Mouse (Mus musculus): ENCODE results near the gene Cyb5d2. TPM values are rescaled to one million over a fixed set of nuclear protein-coding genes. Genes with fewer than 3 reads are reported as not detected.

The Cyb5d2 gene
- polyA plus RNA-seq, 1 experiment from 2014 or later, result 5.1 TPM

DNA sequence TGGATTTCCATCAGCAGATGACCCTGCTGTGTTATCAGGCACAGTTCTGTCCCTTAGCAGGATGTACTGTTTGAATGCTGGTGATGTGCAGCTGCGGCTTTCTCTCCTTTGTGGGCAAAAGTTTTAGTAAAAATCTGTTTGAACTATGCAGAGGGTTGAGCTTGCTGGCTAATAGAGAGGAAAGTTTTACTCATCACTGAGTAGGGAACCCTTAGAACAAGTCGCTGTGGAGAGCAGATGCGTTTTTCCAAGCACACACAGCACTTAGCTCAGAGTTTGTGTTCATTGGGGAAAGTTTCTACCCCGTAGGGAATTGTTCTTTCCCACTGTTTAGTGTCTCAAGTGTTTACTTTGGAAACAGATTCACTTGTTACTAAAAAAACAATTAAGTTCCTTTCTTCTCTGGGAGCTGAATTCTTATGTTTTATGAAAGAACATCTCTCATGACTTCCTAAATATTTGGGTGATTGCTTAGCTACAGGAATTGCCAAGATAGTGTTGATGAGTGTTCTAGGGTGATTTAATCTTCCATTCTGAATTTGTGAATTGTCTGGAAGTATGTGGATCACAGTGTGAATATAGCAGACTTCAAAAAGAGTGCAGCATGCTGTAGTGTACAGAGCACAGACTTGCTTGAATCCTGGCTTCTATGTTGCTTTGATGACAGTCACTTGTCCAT lies 61.0 kb downstream of the Cyb5d2 start:
- Histone ChIP-seq H3K9ac (ENCODE audit: low read length) (no peak overlapping the region), H3K27me3 (ENCODE audit: control insufficient read depth, insufficient read depth, low read length) (no peaks in the 10 kb centered on the region), H3K4me3 (replicated peaks; ENCODE audit: low read length) (no peak overlapping the region), H3K4me1 (ENCODE audit: control insufficient read depth, insufficient read depth, low read length) (no peaks in the 10 kb centered on the region), H3K4me2 (ENCODE audit: low read depth, low read length) (no peak overlapping the region), H3K27ac (ENCODE audit: low read length) (no peak overlapping the region), H3K36me3 (ENCODE audit: control insufficient read depth, insufficient read depth, low read length) (peaks cover 16% of the 10 kb centered on the region), H3K9me3 (replicated peaks; ENCODE audit: control insufficient read depth, low read length) (no peaks in the 10 kb centered on the region)
- WGBS, result 77% methylated on average over 4 of the region's 4 CpGs
- no peak for ATAC-seq (ENCODE audit: insufficient read depth, low FRiP score)

- WGBS, result 92% methylated on average over 3 of the region's 3 CpGs
- no peaks in the 10 kb centered on the region for H3K4me1 ChIP-seq (ENCODE audit: control insufficient read depth, insufficient read depth, low read length)
- no peak overlapping the region for H3K4me3 ChIP-seq (replicated peaks; ENCODE audit: low read length)
- ATAC-seq (ENCODE audit: insufficient read depth, low FRiP score), result no peak
- H3K9me3 ChIP-seq (replicated peaks; ENCODE audit: control insufficient read depth, low read length), result no peaks in the 10 kb centered on the region
- no peak overlapping the region for H3K9ac ChIP-seq (ENCODE audit: low read length)
- H3K27ac ChIP-seq (ENCODE audit: low read length), result no peak overlapping the region
- H3K4me2 ChIP-seq (ENCODE audit: low read depth, low read length), result no peak overlapping the region
- H3K27me3 ChIP-seq (ENCODE audit: control insufficient read depth, insufficient read depth, low read length), result no peaks in the 10 kb centered on the region
- H3K36me3 ChIP-seq (ENCODE audit: control insufficient read depth, insufficient read depth, low read length), result peaks cover 19% of the 10 kb centered on the region
Observed at GRCm38 (mm10) chr11:72733736-72734135, 62.2 kb downstream of the Cyb5d2 start.

Other genes starting within 250 kb of the Cyb5d2 start
- gene Spns3, start 245.6 kb downstream of the Cyb5d2 start, polyA plus RNA-seq (2015; fragmentation: Nextera tagmentation; extraction: Ambion mirVana), result 1.3 and 1.6 TPM in 2 replicates
- 57.5 and 62.7 TPM in 2 replicates for gene Ube2g1, start 188.9 kb downstream of the Cyb5d2 start, polyA plus RNA-seq (2015; fragmentation: Nextera tagmentation; extraction: Ambion mirVana)
- gene Ankfy1, start 106.1 kb downstream of the Cyb5d2 start, polyA plus RNA-seq (2015; fragmentation: Nextera tagmentation; extraction: Ambion mirVana), result 27.2 and 28.8 TPM in 2 replicates
- gene Zzef1, start 84 bp upstream of the Cyb5d2 start, polyA plus RNA-seq (2015; fragmentation: Nextera tagmentation; extraction: Ambion mirVana), result 8.7 and 9.5 TPM in 2 replicates
- 23.9 and 28.9 TPM in 2 replicates for gene Atp2a3, start 165.0 kb upstream of the Cyb5d2 start, polyA plus RNA-seq (2015; fragmentation: Nextera tagmentation; extraction: Ambion mirVana)
- gene P2rx1, start 203.0 kb upstream of the Cyb5d2 start, polyA plus RNA-seq (2015; fragmentation: Nextera tagmentation; extraction: Ambion mirVana), result 25.4 and 30.6 TPM in 2 replicates
- 13.9 and 15.5 TPM in 2 replicates for gene Camkk1, start 222.9 kb upstream of the Cyb5d2 start, polyA plus RNA-seq (2015; fragmentation: Nextera tagmentation; extraction: Ambion mirVana)